9 mouse cellular contexts compared by ENCODE assay signal in the genomic region with DNA sequence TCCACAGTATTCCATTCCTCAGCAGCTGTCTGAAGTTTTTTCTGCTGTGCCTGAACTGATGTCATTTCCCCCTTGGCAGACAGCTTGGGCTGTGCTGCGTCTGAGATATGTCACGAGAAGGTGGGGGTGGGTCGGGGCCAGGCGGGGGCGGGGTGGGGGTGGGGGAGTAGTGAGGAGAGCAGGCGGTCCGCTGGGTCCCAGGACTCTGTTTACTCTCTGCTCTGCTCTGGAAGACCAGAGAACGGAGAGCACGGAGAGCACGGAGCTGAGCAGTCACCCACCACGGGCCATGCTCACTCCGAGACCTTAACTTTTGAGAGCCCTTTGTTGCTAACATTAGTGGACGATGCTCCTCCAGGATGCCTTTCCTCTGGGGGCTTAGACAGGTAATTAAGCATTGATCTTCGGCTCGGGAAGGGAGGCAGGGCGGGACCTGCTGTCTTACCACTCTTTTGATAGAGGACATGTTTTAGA. TPM values are rescaled to one million over a fixed set of nuclear protein-coding genes. Genes with fewer than 3 reads are reported as not detected.
DNase-seq lines count a peak whose midpoint lies in the region; ATAC-seq lines count a peak whose summit lies in the region.
"Had no signal": no experiment of that assay in that cellular context is flagged by ENCODE, and none has a peak within 500 bp of the region (broad histone marks: within the 10 kb centered on the region; RNA-seq: fewer than 3 reads in every experiment).

No protein-coding gene starts in this region.

- peak overlapping the region; percentile 48 to 64 for H3K4me3 ChIP-seq in heart, embryonic 14.5 days (ENCODE audit: control insufficient read depth in 1 of 2, insufficient read depth in 1 of 2, low read depth in 1 of 2, low read length in 2 of 2)
- peak overlapping the region; percentile 34 for H3K4me3 ChIP-seq in limb, embryonic 15.5 days
- no peak overlapping the region for H3K4me3 ChIP-seq in midbrain, embryonic 16.5 days (ENCODE audit: low read depth, low read length)

- 3% methylated on average over 14 of the region's 16 CpGs for WGBS in heart, embryonic 14.5 days
- WGBS in limb, embryonic 15.5 days, result 4% methylated on average over 16 of the region's 16 CpGs
- 5% methylated on average over 16 of the region's 16 CpGs for WGBS in midbrain, embryonic 16.5 days

- ATAC-seq in heart, embryonic 14.5 days (ENCODE audit: insufficient number of reproducible peaks, insufficient read depth, low FRiP score, low read depth), result peak; percentile 66
- peak; percentile 64 for ATAC-seq in limb, embryonic 15.5 days (ENCODE audit: insufficient number of reproducible peaks, low FRiP score, low TSS enrichment, low read depth)
- ATAC-seq in midbrain, embryonic 16.5 days, result 0 out of 2 replicates have a peak, but pooled peaks have one; percentile 29
- ATAC-seq in erythroid progenitor cell, adult 5-6 weeks (replicated peaks; ENCODE audit: low FRiP score, poor library complexity, severe bottlenecking), result no peak

- H3K4me1 ChIP-seq in heart, embryonic 14.5 days (ENCODE audit: control insufficient read depth in 2 of 2, insufficient read depth in 2 of 2, low read length in 2 of 2), result peaks cover 66 to 88% of the 10 kb centered on the region in 2 experiments
- peaks cover 65% of the 10 kb centered on the region for H3K4me1 ChIP-seq in limb, embryonic 15.5 days
- H3K4me1 ChIP-seq in midbrain, embryonic 16.5 days (ENCODE audit: control insufficient read depth, insufficient read depth, low read length), result peaks cover 39% of the 10 kb centered on the region

- H3K36me3 ChIP-seq in heart, embryonic 14.5 days (ENCODE audit: control insufficient read depth, insufficient read depth, low read length), result peaks cover 14% of the 10 kb centered on the region
- peaks cover 16% of the 10 kb centered on the region; the same call in 1 of the 2 replicates for H3K36me3 ChIP-seq in limb, embryonic 15.5 days
- H3K36me3 ChIP-seq in midbrain, embryonic 16.5 days (ENCODE audit: control insufficient read depth, insufficient read depth, low read length), result no peaks in the 10 kb centered on the region

- peak; percentile 30 for DNase-seq in right cerebral cortex, adult 18-20 months
- DNase-seq in right cerebral cortex, postnatal 25 days, result no peak
- DNase-seq in adipocyte (ENCODE audit: low spot score), result no peak
- DNase-seq in thymus, postnatal 36 days, result no peak

- peak overlapping the region; percentile 80 for H3K9ac ChIP-seq in heart, embryonic 14.5 days (ENCODE audit: low read length)
- H3K9ac ChIP-seq in limb, embryonic 15.5 days, result 0 out of 2 replicates have a peak overlapping the region, but pooled peaks have one; percentile 17
- H3K9ac ChIP-seq in midbrain, embryonic 16.5 days (ENCODE audit: low read depth, low read length), result peak overlapping the region; percentile 35; the same call in 1 of the 2 replicates

- H3K9me3 ChIP-seq in heart, embryonic 14.5 days (ENCODE audit: control insufficient read depth, low read length), result no peaks in the 10 kb centered on the region
- H3K9me3 ChIP-seq in limb, embryonic 15.5 days, result no peaks in the 10 kb centered on the region
- H3K9me3 ChIP-seq in midbrain, embryonic 16.5 days (replicated peaks; ENCODE audit: control insufficient read depth, low read length, poor library complexity, severe bottlenecking), result no peaks in the 10 kb centered on the region

- H3K27me3 ChIP-seq in heart, embryonic 14.5 days (ENCODE audit: control insufficient read depth, insufficient read depth, low read length), result no peaks in the 10 kb centered on the region
- no peaks in the 10 kb centered on the region for H3K27me3 ChIP-seq in limb, embryonic 15.5 days
- H3K27me3 ChIP-seq in midbrain, embryonic 16.5 days (ENCODE audit: control insufficient read depth, insufficient read depth, low read depth, low read length), result no peaks in the 10 kb centered on the region

- H3K4me2 ChIP-seq in heart, embryonic 14.5 days (ENCODE audit: low read length), result peak overlapping the region; percentile 73
- peak overlapping the region; percentile 44 for H3K4me2 ChIP-seq in limb, embryonic 15.5 days
- H3K4me2 ChIP-seq in midbrain, embryonic 16.5 days (ENCODE audit: low read length), result peak overlapping the region; percentile 42

- peak overlapping the region; percentile 91 to 97 for H3K27ac ChIP-seq in heart, embryonic 14.5 days (replicated peaks in 1 of 2; ENCODE audit: control insufficient read depth in 1 of 2, insufficient read depth in 1 of 2, low read depth in 2 of 2, low read length in 2 of 2)
- H3K27ac ChIP-seq in limb, embryonic 15.5 days, result peak overlapping the region; percentile 83
- no peak overlapping the region; the same call in 1 of the 2 replicates for H3K27ac ChIP-seq in midbrain, embryonic 16.5 days (ENCODE audit: low read length)

RNA-seq across cellular contexts. Expression of a gene that starts 24.3 kb away (rescaled TPM):
- polyA plus RNA-seq in heart, embryonic 14.5 days (2014; fragmentation: Nextera tagmentation; extraction: Ambion mirVana), result 48.8 and 49.3 TPM in 2 replicates
- polyA plus RNA-seq in limb, embryonic 15.5 days (2015; fragmentation: Nextera tagmentation; extraction: Ambion mirVana), result 53.4 and 59.3 TPM in 2 replicates
- 34.0 and 34.8 TPM in 2 replicates for polyA plus RNA-seq in midbrain, embryonic 16.5 days (2015; fragmentation: Nextera tagmentation; extraction: Ambion mirVana)
- 5.0 and 8.8 TPM in 2 replicates for total RNA-seq in erythroid progenitor cell, adult 5-6 weeks (2015; ENCODE audit: low replicate concordance)
- 6.7 and 9.2 TPM in 2 replicates for total RNA-seq in erythroid progenitor cell, adult 5-6 weeks (2017; ENCODE audit: low replicate concordance)

RNA-seq across cellular contexts. Expression of a gene that starts 49.7 kb away (rescaled TPM):
- polyA plus RNA-seq in heart, embryonic 14.5 days (2014; fragmentation: Nextera tagmentation; extraction: Ambion mirVana), result 1.6 and 1.8 TPM in 2 replicates
- 1.9 and 2.7 TPM in 2 replicates for polyA plus RNA-seq in limb, embryonic 15.5 days (2015; fragmentation: Nextera tagmentation; extraction: Ambion mirVana)
- polyA plus RNA-seq in midbrain, embryonic 16.5 days (2015; fragmentation: Nextera tagmentation; extraction: Ambion mirVana), result not detected in 2 replicates
- not detected in 2 replicates for total RNA-seq in erythroid progenitor cell, adult 5-6 weeks (2015; ENCODE audit: low replicate concordance)
- total RNA-seq in erythroid progenitor cell, adult 5-6 weeks (2017; ENCODE audit: low replicate concordance), result not detected in 2 replicates
- total RNA-seq: ES-E14 had no signal

RNA-seq across cellular contexts. Expression of a gene that starts 50.1 kb away (rescaled TPM):
- 8.0 and 8.8 TPM in 2 replicates for polyA plus RNA-seq in heart, embryonic 14.5 days (2014; fragmentation: Nextera tagmentation; extraction: Ambion mirVana)
- polyA plus RNA-seq in limb, embryonic 15.5 days (2015; fragmentation: Nextera tagmentation; extraction: Ambion mirVana), result 22.3 and 23.5 TPM in 2 replicates
- 9.7 and 12.8 TPM in 2 replicates for polyA plus RNA-seq in midbrain, embryonic 16.5 days (2015; fragmentation: Nextera tagmentation; extraction: Ambion mirVana)
- total RNA-seq in erythroid progenitor cell, adult 5-6 weeks (2015; ENCODE audit: low replicate concordance), result 0.72 and 19.3 TPM in 2 replicates
- 0.98 and 5.8 TPM in 2 replicates for total RNA-seq in erythroid progenitor cell, adult 5-6 weeks (2017; ENCODE audit: low replicate concordance)

RNA-seq across cellular contexts. Expression of a gene that starts 50.2 kb away (rescaled TPM):
- polyA plus RNA-seq in heart, embryonic 14.5 days (2014; fragmentation: Nextera tagmentation; extraction: Ambion mirVana), result 54.4 and 72.5 TPM in 2 replicates
- polyA plus RNA-seq in limb, embryonic 15.5 days (2015; fragmentation: Nextera tagmentation; extraction: Ambion mirVana), result 127 and 138 TPM in 2 replicates
- 213 and 226 TPM in 2 replicates for polyA plus RNA-seq in midbrain, embryonic 16.5 days (2015; fragmentation: Nextera tagmentation; extraction: Ambion mirVana)
- 4.6 and 15.1 TPM in 2 replicates for total RNA-seq in erythroid progenitor cell, adult 5-6 weeks (2015; ENCODE audit: low replicate concordance)
- total RNA-seq in erythroid progenitor cell, adult 5-6 weeks (2017; ENCODE audit: low replicate concordance), result 6.7 and 24.4 TPM in 2 replicates

Comparison
In these comparisons a context has a peak if more than half of its experiments do, and no peak if none do; other contexts are left out.
1. H3K9ac ChIP-seq: peak in every context shown above with its lines; median percentile 80 in heart, embryonic 14.5 days; 35 in midbrain, embryonic 16.5 days; 17 in limb, embryonic 15.5 days.